Mouse (Mus musculus): ENCODE measurements around the gene Rnf5. TPM values are rescaled to one million over a fixed set of nuclear protein-coding genes. Genes with fewer than 3 reads are reported as not detected.

Rnf5 gene
- polyA plus RNA-seq, 1 experiment from 2014 or later, result 139 TPM

DNA sequence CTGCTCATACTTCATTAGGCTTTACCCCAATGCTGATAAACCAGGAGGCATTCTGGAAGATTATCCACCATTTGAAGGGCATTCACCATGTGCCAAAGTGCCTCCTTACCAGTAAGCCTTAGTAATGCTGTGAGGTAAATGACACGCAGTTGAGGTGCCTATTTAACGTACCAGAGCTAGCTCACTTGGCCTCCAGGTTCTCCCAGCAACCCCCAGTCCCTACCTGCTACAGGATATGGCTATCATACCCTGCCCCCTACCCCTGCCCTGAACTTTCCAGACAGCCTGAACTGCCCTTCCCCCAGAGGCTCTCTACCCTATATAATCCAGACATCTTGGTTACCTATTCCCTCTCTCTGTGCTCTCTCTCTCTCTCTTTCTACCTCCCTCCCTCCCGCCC, 14.7 kb downstream of the Rnf5 start:
- Histone ChIP-seq H3K27me3 (no peaks in the 10 kb centered on the region), H3K36me3 (no peaks in the 10 kb centered on the region), H3K27ac (no peak overlapping the region), H3K9me3 (no peaks in the 10 kb centered on the region), H3K4me2 (replicated peaks) (no peak overlapping the region), H3K9ac (no peak overlapping the region), H3K4me1 (peaks cover 51% of the 10 kb centered on the region), H3K4me3 (no peak overlapping the region)
- WGBS, result 50% methylated on average over 3 of the region's 3 CpGs
- ATAC-seq (ENCODE audit: insufficient number of reproducible peaks, insufficient read depth, low FRiP score, low TSS enrichment), result no peak

DNA sequence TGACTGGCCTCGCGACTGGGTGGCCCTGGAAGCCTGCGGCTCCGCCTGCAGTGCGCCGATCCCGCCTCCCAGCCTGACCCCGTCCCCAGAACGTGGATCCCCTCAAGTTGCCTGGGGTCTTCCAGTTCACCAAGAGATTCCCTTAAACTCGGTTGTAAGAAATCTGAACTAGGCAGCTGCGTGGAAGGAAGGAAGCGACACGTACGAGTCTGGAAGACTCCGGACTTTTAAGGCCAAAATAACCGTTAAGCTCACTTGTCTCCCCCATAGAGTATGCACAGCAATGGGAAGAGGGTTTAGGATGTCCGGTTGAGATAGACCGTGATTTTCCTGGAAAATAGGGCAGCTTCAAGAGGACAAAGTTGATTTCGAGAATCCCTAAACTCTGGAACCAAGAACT, 15.7 kb downstream of the Rnf5 start:
- ATAC-seq (ENCODE audit: insufficient number of reproducible peaks, insufficient read depth, low FRiP score, low TSS enrichment), result no peak
- WGBS, result 4% methylated on average over 19 of the region's 19 CpGs
- H3K36me3 ChIP-seq, result no peaks in the 10 kb centered on the region
- H3K27ac ChIP-seq, result peak overlapping the region; percentile 97
- no peaks in the 10 kb centered on the region for H3K27me3 ChIP-seq
- peaks cover 46% of the 10 kb centered on the region for H3K4me1 ChIP-seq
- no peaks in the 10 kb centered on the region for H3K9me3 ChIP-seq
- H3K9ac ChIP-seq, result peak overlapping the region; percentile 94
- H3K4me3 ChIP-seq, result peak overlapping the region; percentile 72
- peak overlapping the region; percentile 82 for H3K4me2 ChIP-seq (replicated peaks)

DNA sequence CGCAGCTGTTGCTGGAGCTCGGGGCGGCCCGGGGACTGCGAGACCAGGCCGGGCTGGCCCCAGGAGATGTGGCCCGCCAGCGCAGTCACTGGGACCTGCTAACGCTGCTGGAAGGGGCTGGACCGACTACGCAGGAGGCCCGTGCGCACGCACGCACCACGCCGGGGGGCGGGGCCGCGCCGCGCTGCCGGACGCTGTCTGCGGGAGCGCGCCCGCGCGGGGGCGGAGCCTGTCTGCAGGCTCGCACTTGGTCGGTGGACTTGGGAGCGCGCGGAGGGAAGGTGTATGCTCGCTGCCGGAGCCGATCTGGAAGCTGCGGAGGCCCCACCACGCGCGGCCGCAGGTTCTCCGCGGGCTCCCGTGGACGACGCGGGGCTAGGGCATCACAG, 16.1 kb downstream of the Rnf5 start:
- peak overlapping the region; percentile 72 for H3K4me3 ChIP-seq
- no peaks in the 10 kb centered on the region for H3K9me3 ChIP-seq
- peaks cover 46% of the 10 kb centered on the region for H3K4me1 ChIP-seq
- peak overlapping the region; percentile 94 for H3K9ac ChIP-seq
- H3K36me3 ChIP-seq, result no peaks in the 10 kb centered on the region
- no peaks in the 10 kb centered on the region for H3K27me3 ChIP-seq
- peak overlapping the region; percentile 82 for H3K4me2 ChIP-seq (replicated peaks)
- under 1% methylated on average over 50 of the region's 50 CpGs for WGBS
- H3K27ac ChIP-seq, result peak overlapping the region; percentile 97
- ATAC-seq (ENCODE audit: insufficient number of reproducible peaks, insufficient read depth, low FRiP score, low TSS enrichment), result peak; percentile 82

DNA sequence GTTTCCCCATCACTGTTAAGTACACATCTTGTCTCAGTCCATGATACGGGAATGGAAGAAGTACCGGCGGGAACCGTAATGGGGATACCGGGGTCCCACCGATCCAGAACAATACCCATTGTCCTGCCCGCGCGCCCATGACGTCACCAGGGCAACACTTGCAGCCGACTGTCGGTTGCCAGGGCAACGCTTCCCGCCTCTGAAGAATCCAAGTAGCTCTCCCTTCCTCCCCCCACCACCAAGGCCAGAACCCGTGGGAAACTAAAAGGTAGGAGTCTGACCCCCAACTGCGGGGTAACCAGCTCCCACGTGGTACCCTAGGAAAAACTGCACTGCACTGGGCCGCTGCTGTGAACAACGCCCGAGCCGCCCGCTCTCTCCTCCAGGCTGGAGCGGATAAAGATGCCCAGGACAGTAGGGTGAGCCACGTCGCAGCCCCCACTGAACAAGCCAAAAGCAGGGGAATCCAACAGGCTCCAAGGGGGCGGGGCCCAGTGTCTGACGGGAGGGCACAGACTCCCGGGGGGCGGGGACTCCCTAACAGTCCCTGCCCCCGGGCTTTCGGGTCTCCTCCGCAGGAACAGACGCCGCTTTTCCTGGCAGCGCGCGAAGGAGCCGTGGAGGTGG, 16.6 kb downstream of the Rnf5 start:
- peak overlapping the region; percentile 72 for H3K4me3 ChIP-seq
- peak overlapping the region; percentile 94 for H3K9ac ChIP-seq
- no peaks in the 10 kb centered on the region for H3K9me3 ChIP-seq
- ATAC-seq (ENCODE audit: insufficient number of reproducible peaks, insufficient read depth, low FRiP score, low TSS enrichment), result peak; percentile 42
- WGBS, result under 1% methylated on average over 38 of the region's 38 CpGs
- peaks cover 46% of the 10 kb centered on the region for H3K4me1 ChIP-seq
- H3K4me2 ChIP-seq (replicated peaks), result peak overlapping the region; percentile 82
- no peaks in the 10 kb centered on the region for H3K36me3 ChIP-seq
- H3K27ac ChIP-seq, result peak overlapping the region; percentile 97
- H3K27me3 ChIP-seq, result no peaks in the 10 kb centered on the region

DNA sequence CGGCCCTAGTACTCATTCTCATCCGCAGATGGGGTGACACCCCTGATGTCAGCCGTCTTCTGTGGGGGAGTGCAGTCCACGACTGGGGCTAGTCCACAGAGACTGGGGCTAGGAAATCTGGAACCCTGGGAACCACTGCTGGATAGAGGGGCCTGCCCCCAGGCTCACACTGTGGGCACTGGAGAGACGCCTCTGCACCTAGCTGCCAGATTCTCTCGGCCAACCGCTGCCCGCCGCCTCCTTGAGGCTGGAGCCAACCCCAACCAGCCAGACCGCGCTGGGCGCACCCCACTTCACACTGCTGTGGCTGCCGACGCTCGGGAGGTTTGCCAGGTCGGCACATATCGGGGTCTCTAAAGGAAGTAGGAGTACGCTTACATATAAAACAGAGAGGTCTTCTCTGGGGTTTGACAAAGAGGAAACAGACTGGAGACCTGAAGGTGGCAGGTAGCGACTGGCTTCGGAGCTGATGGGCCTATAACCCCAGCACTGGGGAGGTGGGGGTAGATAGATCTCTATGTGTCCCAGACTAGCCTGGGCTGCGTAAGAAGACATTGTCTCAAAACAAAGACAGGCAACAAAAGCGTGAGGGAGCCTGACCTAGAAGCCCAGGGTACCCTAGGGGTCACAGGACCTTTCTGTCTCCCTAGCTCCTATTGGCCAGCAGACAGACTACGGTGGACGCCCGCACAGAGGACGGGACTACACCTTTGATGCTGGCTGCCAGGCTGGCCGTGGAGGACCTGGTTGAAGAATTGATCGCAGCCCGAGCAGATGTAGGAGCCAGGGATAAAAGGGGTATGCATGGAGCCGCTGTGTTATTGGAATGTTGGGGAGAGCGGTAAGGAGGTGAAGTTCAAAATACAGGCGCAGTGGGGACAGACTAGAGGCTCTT, 17.4 kb downstream of the Rnf5 start:
- H3K27ac ChIP-seq, result peak overlapping the region; percentile 97
- peaks cover 40% of the 10 kb centered on the region for H3K4me1 ChIP-seq
- H3K27me3 ChIP-seq, result no peaks in the 10 kb centered on the region
- H3K4me2 ChIP-seq (replicated peaks), result peak overlapping the region; percentile 82
- no peaks in the 10 kb centered on the region for H3K36me3 ChIP-seq
- H3K4me3 ChIP-seq, result peak overlapping the region; percentile 72
- 22% methylated on average over 32 of the region's 32 CpGs for WGBS
- peak; percentile 3; the same call in 1 of the 2 replicates for ATAC-seq (ENCODE audit: insufficient number of reproducible peaks, insufficient read depth, low FRiP score, low TSS enrichment)
- no peaks in the 10 kb centered on the region for H3K9me3 ChIP-seq
- peak overlapping the region; percentile 94 for H3K9ac ChIP-seq

DNA sequence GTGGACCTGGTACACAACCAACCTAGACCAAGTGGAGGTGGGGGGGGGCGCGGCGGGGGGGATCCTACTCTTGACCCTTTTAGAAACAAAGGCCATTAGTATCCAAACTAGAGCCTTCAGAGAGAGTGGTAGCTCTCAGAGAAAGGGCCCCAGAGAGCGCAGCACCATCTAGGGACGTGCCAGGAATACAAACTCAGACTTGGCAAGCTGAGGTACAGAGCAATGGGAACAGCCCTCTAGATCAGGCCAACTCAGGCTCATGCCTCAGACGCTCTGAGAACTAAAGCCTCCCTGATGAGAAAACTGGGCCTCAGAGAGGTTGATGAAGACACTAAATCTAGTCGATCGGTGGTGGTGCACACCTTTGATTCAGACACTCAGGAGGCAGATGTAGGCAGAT, 18.4 kb downstream of the Rnf5 start:
- H3K27ac ChIP-seq, result no peak overlapping the region
- no peak overlapping the region for H3K4me3 ChIP-seq

DNA sequence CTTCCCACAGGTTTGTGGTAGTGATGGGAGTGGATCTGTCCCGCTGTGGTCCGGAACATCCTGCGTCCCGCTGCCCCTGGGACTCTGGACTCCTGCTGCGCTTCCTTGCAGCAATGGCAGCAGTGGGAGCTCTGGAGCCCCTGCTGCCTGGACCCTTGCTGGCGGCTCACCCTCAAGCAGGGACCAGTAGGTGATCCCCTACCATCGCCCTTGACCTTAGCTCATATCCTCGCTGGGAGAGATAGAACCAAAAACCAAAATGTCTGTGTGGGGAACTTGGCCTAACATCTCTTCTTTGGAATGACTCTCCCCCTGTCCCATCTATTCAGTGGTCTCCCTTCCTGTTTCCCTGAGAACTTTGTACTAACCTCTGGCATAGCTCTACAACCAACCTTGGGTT, 19.7 kb downstream of the Rnf5 start:
- Histone ChIP-seq H3K4me2 (replicated peaks) (no peak overlapping the region), H3K9me3 (no peaks in the 10 kb centered on the region), H3K4me3 (no peak overlapping the region), H3K9ac (no peak overlapping the region), H3K27me3 (no peaks in the 10 kb centered on the region), H3K4me1 (peaks cover 17% of the 10 kb centered on the region), H3K36me3 (no peaks in the 10 kb centered on the region), H3K27ac (no peak overlapping the region)
- 75% methylated on average over 8 of the region's 8 CpGs for WGBS
- no peak for ATAC-seq (ENCODE audit: insufficient number of reproducible peaks, insufficient read depth, low FRiP score, low TSS enrichment)

More for the DNA sequence above, 18.4 kb downstream of the Rnf5 start:
- H3K36me3 ChIP-seq, result no peaks in the 10 kb centered on the region
- H3K27me3 ChIP-seq, result no peaks in the 10 kb centered on the region
- H3K4me2 ChIP-seq (replicated peaks), result no peak overlapping the region
- 87% methylated on average over 8 of the region's 8 CpGs for WGBS
- ATAC-seq (ENCODE audit: insufficient number of reproducible peaks, insufficient read depth, low FRiP score, low TSS enrichment), result no peak
- H3K9me3 ChIP-seq, result no peaks in the 10 kb centered on the region
- no peak overlapping the region for H3K9ac ChIP-seq
- peaks cover 30% of the 10 kb centered on the region for H3K4me1 ChIP-seq

DNA sequence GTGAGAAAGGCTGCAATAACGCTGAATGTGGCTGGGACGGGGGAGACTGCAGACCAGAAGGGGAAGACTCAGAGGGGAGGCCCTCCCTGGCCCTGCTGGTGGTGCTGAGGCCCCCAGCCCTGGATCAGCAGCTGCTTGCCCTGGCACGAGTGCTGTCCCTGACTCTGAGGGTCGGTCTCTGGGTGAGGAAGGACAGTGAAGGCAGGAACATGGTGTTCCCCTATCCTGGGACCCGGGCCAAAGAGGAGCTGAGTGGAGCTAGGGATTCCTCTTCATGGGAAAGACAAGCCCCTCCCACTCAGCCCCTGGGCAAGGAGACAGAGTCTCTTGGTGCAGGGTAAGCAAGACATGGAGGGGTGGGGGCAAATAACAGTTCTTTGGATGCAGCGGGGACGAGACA, 20.1 kb downstream of the Rnf5 start:
- Histone ChIP-seq H3K27me3 (no peaks in the 10 kb centered on the region), H3K27ac (no peak overlapping the region), H3K9ac (no peak overlapping the region), H3K4me3 (no peak overlapping the region), H3K4me2 (replicated peaks) (no peak overlapping the region), H3K36me3 (no peaks in the 10 kb centered on the region), H3K9me3 (no peaks in the 10 kb centered on the region), H3K4me1 (peaks cover 15% of the 10 kb centered on the region)
- 64% methylated on average over 7 of the region's 7 CpGs for whole genome bisulfite sequencing
- ATAC-seq (ENCODE audit: insufficient number of reproducible peaks, insufficient read depth, low FRiP score, low TSS enrichment), result no peak

DNA sequence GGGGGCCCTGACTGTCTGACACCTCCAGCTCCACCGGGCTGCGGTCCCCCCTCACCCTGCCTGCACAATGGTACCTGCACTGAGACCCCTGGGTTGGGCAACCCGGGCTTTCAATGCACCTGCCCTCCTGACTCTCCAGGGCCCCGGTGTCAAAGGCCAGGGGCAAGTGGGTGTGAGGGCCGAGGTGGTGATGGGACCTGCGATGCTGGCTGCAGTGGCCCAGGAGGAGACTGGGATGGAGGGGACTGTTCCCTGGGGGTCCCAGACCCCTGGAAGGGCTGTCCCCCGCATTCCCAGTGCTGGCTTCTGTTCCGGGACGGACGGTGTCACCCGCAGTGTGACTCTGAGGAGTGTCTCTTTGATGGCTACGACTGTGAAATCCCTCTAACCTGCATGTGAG, 21.0 kb downstream of the Rnf5 start:
- Histone ChIP-seq H3K4me2 (replicated peaks) (no peak overlapping the region), H3K27me3 (no peaks in the 10 kb centered on the region), H3K4me3 (no peak overlapping the region), H3K9me3 (no peaks in the 10 kb centered on the region), H3K27ac (no peak overlapping the region), H3K9ac (no peak overlapping the region), H3K4me1 (peaks cover 9% of the 10 kb centered on the region), H3K36me3 (no peaks in the 10 kb centered on the region)
- ATAC-seq (ENCODE audit: insufficient number of reproducible peaks, insufficient read depth, low FRiP score, low TSS enrichment), result no peak
- 84% methylated on average over 12 of the region's 12 CpGs for WGBS

DNA sequence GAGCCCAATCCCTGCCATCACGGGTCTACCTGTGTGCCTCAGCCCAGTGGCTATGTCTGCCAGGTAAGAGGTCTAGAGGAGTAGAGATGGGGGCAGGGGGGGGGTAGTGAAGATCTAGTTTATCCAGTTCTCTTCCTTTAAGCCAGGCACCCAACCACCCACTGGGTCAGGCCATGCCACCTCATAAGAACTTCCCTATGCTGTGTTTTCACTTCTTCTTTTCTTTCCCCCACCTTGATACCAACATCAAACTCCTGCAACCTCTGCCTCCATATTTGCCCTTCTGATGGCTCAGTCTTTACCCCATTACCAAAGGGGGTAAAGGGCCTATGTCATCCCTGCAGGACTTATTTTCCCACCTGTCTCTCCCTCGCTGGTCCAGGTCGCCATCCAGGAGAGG, 25.4 kb downstream of the Rnf5 start:
- H3K4me2 ChIP-seq (replicated peaks), result no peak overlapping the region
- no peaks in the 10 kb centered on the region for H3K36me3 ChIP-seq
- no peaks in the 10 kb centered on the region for H3K27me3 ChIP-seq
- H3K27ac ChIP-seq, result no peak overlapping the region
- H3K4me1 ChIP-seq, result no peaks in the 10 kb centered on the region
- no peak for ATAC-seq (ENCODE audit: insufficient number of reproducible peaks, insufficient read depth, low FRiP score, low TSS enrichment)
- no peak overlapping the region for H3K4me3 ChIP-seq
- H3K9me3 ChIP-seq, result no peaks in the 10 kb centered on the region
- WGBS, result 80% methylated on average over 3 of the region's 3 CpGs
- H3K9ac ChIP-seq, result no peak overlapping the region

DNA sequence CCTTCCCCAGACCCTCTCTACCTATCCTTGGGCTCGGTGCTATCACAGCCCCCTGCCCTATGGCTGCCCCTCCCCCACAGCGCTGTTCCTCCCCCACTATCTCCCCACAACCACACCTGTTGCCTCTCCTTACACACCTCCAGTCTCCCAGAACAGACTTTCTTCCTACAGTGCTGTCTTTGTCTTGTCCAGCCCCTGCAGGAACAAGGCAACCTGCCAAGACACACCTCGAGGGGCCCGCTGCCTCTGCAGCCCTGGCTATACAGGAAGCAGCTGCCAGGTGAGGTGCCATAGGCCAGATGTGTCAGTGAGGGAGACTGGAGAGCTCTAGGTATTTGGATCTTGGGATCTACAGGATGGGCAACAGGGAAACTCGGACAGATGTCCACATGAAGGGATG, 26.9 kb downstream of the Rnf5 start:
- no peaks in the 10 kb centered on the region for H3K9me3 ChIP-seq
- no peaks in the 10 kb centered on the region for H3K36me3 ChIP-seq
- no peak overlapping the region for H3K4me3 ChIP-seq
- no peak overlapping the region for H3K27ac ChIP-seq
- H3K4me2 ChIP-seq (replicated peaks), result no peak overlapping the region
- H3K27me3 ChIP-seq, result no peaks in the 10 kb centered on the region; the same call in 1 of the 2 replicates
- no peak overlapping the region for H3K9ac ChIP-seq
- H3K4me1 ChIP-seq, result no peaks in the 10 kb centered on the region
- WGBS, result 60% methylated on average over 5 of the region's 5 CpGs
- no peak for ATAC-seq (ENCODE audit: insufficient number of reproducible peaks, insufficient read depth, low FRiP score, low TSS enrichment)

DNA sequence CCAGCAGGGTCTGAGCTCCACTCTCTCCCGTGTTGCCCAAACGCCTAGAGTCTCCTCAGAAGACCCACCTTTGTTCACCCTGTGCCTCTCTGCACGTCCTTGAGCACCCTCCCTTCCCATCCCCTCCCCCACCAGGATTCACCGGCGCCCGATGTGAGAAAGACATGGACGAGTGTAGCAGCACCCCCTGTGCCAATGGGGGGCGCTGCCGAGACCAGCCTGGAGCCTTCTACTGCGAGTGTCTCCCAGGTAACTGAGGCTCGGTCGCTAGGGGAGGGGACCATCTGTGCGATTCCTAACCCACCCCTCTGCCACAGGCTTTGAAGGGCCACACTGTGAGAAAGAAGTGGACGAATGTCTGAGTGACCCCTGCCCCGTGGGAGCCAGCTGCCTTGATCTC, 31.1 kb downstream of the Rnf5 start:
- 8% methylated on average over 15 of the region's 15 CpGs for WGBS
- H3K9ac ChIP-seq, result no peak overlapping the region
- H3K4me1 ChIP-seq, result no peaks in the 10 kb centered on the region
- no peaks in the 10 kb centered on the region for H3K36me3 ChIP-seq
- no peaks in the 10 kb centered on the region for H3K9me3 ChIP-seq
- H3K4me3 ChIP-seq, result no peak overlapping the region
- H3K27me3 ChIP-seq, result peaks cover 3% of the 10 kb centered on the region; the same call in 1 of the 2 replicates
- ATAC-seq (ENCODE audit: insufficient number of reproducible peaks, insufficient read depth, low FRiP score, low TSS enrichment), result no peak
- H3K27ac ChIP-seq, result no peak overlapping the region
- no peak overlapping the region for H3K4me2 ChIP-seq (replicated peaks)
